Mouse (Mus musculus) hindbrain, embryonic 11.5 days (tissue): ENCODE data around the gene Mrpl30. TPM values are rescaled to one million over a fixed set of nuclear protein-coding genes. Genes with fewer than 3 reads are reported as not detected.

ENCODE experiments used
- ATAC-seq: fragments of 200-750 bp; cut with Nextera tagmentation; 2 replicates; pipeline ENCODE4 v1.8.0; 2017; ENCODE audit warnings: mild to moderate bottlenecking, moderate TSS enrichment, moderate library complexity; ENCODE audit not compliant: low FRiP score
- DNase-seq: peaks from one replicate; pipeline ENCODE4 v3.0.0-alpha.2; 2015; ENCODE audit warnings: low spot score
- H3K27ac ChIP-seq: fragments of 300-500 bp; sonication (generic); 2 replicates; pipeline ENCODE4 v1.5.1; 2014; ENCODE audit warnings: mild to moderate bottlenecking, low read depth, low read length
- H3K27me3 ChIP-seq: fragments of 300-500 bp; sonication (generic); 2 replicates; pipeline ENCODE4 v1.6.1; 2014; ENCODE audit warnings: mild to moderate bottlenecking, low read length, moderate library complexity, mixed read lengths; ENCODE audit not compliant: control insufficient read depth, insufficient read depth
- H3K36me3 ChIP-seq: fragments of 300-500 bp; sonication (generic); 2 replicates; pipeline ENCODE4 v1.6.1; 2014; ENCODE audit warnings: mild to moderate bottlenecking, low read length, moderate library complexity, mixed read lengths; ENCODE audit not compliant: control insufficient read depth, insufficient read depth
- H3K4me1 ChIP-seq: fragments of 300-500 bp; sonication (generic); replicated peaks from 2 replicates; pipeline ENCODE4 v1.6.1; 2014; ENCODE audit warnings: low read length, mixed read lengths; ENCODE audit not compliant: control insufficient read depth, insufficient read depth
- H3K4me2 ChIP-seq: fragments of 300-500 bp; sonication (generic); replicated peaks from 2 replicates; pipeline ENCODE4 v1.6.1; 2014; ENCODE audit warnings: mild to moderate bottlenecking, low read depth, low read length
- H3K4me3 ChIP-seq: fragments of 300-500 bp; sonication (generic); 2 replicates; pipeline ENCODE4 v1.5.1; 2014; ENCODE audit warnings: low read depth, low read length
- H3K9ac ChIP-seq: fragments of 300-500 bp; sonication (generic); 2 replicates; pipeline ENCODE4 v1.6.1; 2014; ENCODE audit warnings: low read depth, low read length
- H3K9me3 ChIP-seq: fragments of 300-500 bp; sonication (generic); 2 replicates; pipeline ENCODE4 v1.6.1; 2016; ENCODE audit warnings: low read length; ENCODE audit not compliant: control insufficient read depth
- WGBS: fragments of 180-500 bp; shearing (Covaris S2); extraction: QIAGEN DNeasy Blood & Tissue Kit; methylation state at CpG from one replicate; pipeline ENCODE4 v1.1.7; 2014; 5-methylcytosine and 5-hydroxymethylcytosine counted together
- polyA plus RNA-seq: library from polyadenylated mRNA; unstranded; fragments of >200 nt; fragmentation: Nextera tagmentation; extraction: Ambion mirVana; gene quantifications from 2 replicates; pipeline ENCODE4 v1.2.1, GENCODE M21; 2014

Mrpl30 gene
- 243 and 247 TPM in 2 replicates for polyA plus RNA-seq

DNA sequence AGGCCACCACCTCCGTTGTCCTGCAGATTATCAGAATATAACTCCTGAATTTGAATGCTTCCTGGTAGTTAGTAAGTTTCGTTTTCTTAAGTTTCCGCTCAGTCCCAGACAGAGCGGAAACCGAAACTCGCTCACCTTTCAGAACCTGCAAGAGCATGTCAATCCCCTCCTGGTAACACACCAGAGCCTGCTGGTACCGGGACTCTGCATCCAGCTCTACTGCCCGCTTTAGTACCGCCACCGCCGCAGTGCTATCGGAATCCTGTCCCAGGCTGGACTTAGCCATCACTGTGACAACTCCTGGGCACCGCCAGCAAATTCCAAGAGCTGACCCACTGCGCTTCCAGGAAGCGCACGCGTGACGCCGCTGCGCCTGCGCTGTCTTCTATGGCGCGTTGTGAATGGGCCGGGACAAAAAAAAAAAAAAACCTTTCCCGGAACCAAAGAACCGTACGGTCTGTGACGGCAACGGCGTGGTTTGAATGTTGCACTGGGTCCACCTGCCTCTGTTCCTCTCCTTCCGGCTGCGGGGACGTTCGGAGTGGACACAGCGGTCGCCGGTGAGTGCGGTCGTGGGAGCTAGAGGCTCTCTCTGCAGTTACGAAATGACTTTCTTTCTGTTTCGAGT lies at the start of gene Mrpl30, which contains the start of gene Mitd1:
Mrpl30 (plus strand) TSS at position 453 of the 628 bp plus-strand sequence.
Mitd1 (minus strand) TSS at position 387 of the 628 bp plus-strand sequence.
- H3K27ac ChIP-seq: no peak within 1 kb of the TSS
- under 1% methylated on average over 41 of the region's 41 CpGs for WGBS
- peak within 1 kb of the TSS; percentile 68 for H3K4me2 ChIP-seq
- DNase-seq: peak; percentile 94
- peak; percentile 88 for ATAC-seq
- H3K4me3 ChIP-seq: peak within 1 kb of the TSS; percentile 60
- H3K27me3 ChIP-seq: no peaks in the 10 kb centered on the region
- peak within 1 kb of the TSS; percentile 73 for H3K9ac ChIP-seq
- H3K36me3 ChIP-seq: no peaks in the 10 kb centered on the region
- H3K4me1 ChIP-seq: no peaks in the 10 kb centered on the region
- H3K9me3 ChIP-seq: no peaks in the 10 kb centered on the region

DNA sequence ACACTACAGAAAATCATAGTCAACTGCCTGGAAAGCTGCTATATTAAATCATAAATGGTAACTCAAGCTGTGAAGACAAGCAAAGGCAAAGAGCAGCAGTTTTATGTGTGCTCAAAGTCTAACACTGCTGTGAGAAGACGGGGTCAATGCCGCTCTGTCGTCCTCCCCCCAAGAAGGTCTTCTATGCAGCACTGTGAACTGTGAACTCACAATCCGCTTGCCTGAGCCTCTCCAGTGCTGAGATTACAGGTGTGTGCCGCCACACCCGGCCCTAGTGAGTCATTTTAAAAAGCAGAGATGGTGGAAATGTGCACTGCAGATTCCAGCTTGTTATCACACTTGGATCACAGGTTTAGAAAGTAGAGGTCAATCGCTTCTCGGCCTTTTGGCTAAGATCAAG lies 43.4 kb upstream of the Mrpl30 start:
- Histone ChIP-seq H3K36me3 (no peaks in the 10 kb centered on the region), H3K27me3 (no peaks in the 10 kb centered on the region)
- ATAC-seq: no peak

DNA sequence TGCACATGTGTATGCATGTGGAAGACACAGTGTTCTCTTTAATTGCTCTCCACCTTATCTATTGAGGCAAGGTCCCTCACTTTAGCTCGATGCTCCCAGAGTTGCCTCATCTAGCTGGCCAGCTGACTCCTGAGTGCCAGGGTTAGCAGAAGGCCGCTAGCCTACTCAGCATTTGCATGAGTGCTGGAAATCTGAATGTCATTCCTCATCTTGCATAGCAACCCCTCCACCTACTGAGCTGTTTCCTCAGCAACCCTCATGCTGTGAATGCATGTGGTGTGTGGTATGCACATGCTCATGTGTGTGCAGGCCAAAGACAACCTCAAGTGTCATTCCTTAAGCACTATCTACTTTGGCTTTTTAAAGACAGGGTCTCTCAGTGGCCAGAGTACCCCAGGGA lies 39.6 kb upstream of the Mrpl30 start:
- DNase-seq (peak; percentile 2), ATAC-seq (no peak)
- Histone ChIP-seq H3K4me1 (no peaks in the 10 kb centered on the region), H3K9ac (no peak overlapping the region), H3K27ac (no peak overlapping the region), H3K9me3 (no peaks in the 10 kb centered on the region), H3K36me3 (no peaks in the 10 kb centered on the region), H3K4me3 (no peak overlapping the region), H3K27me3 (no peaks in the 10 kb centered on the region), H3K4me2 (no peak overlapping the region)
- 55% methylated on average over 2 of the region's 2 CpGs for WGBS

More for the DNA sequence above, 43.4 kb upstream of the Mrpl30 start:
- WGBS: 83% methylated on average over 8 of the region's 8 CpGs
- Histone ChIP-seq H3K27ac (no peak overlapping the region), H3K9ac (no peak overlapping the region), H3K4me3 (no peak overlapping the region), H3K4me1 (no peaks in the 10 kb centered on the region), H3K4me2 (no peak overlapping the region), H3K9me3 (no peaks in the 10 kb centered on the region)
- no peak for DNase-seq

DNA sequence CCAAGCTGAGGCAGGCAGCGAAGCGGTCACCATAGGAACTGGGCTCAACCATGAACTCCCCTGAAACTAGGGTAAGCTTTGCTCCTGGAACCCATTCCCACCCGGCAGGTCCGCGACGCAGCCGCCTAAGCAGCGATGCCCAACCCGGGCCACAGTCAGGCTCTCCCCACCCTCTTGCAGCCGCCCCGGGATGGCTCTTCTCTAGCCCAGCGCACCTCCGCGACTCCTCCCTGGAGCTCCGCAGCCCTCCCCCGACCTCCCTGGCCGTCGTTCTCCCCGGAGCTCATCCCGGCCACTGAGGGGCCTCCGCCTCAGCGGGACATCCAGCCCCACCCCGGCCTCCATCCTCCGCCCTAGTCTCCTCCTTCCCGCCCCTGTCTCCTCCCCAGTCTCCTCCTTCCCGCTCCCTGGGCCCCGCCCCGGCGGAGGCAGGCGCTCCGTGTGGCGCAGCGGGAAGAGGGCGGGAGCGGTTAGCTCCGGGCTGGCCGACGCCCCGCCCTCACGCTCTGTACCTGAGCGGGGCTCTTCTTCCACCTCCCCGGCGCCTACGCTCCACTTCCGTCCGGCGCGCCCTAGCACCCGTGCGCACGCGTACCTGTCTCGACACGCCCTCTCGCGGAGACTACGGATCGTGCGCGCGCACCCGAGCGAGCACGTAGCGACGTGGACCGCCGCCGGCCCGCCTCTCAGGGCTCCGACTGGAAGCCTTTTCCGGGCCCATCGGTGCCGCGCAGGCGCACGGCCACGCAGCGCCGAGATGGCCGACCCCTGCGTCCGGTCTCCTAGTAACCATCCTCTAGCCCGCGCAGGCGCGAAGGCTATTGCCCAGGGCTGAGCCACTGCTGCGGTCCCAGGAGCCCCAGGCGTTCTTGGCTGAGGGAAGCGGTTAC lies 25.5 kb upstream of the Mrpl30 start:
- peak; percentile 98 for ATAC-seq
- Histone ChIP-seq H3K4me3 (peak overlapping the region; percentile 45), H3K27ac (peak overlapping the region; percentile 78), H3K36me3 (no peaks in the 10 kb centered on the region), H3K27me3 (no peaks in the 10 kb centered on the region), H3K9me3 (no peaks in the 10 kb centered on the region), H3K4me2 (peak overlapping the region; percentile 65), H3K4me1 (no peaks in the 10 kb centered on the region), H3K9ac (peak overlapping the region; percentile 66)
- under 1% methylated on average over 79 of the region's 90 CpGs for WGBS
- DNase-seq: peak; percentile 100

DNA sequence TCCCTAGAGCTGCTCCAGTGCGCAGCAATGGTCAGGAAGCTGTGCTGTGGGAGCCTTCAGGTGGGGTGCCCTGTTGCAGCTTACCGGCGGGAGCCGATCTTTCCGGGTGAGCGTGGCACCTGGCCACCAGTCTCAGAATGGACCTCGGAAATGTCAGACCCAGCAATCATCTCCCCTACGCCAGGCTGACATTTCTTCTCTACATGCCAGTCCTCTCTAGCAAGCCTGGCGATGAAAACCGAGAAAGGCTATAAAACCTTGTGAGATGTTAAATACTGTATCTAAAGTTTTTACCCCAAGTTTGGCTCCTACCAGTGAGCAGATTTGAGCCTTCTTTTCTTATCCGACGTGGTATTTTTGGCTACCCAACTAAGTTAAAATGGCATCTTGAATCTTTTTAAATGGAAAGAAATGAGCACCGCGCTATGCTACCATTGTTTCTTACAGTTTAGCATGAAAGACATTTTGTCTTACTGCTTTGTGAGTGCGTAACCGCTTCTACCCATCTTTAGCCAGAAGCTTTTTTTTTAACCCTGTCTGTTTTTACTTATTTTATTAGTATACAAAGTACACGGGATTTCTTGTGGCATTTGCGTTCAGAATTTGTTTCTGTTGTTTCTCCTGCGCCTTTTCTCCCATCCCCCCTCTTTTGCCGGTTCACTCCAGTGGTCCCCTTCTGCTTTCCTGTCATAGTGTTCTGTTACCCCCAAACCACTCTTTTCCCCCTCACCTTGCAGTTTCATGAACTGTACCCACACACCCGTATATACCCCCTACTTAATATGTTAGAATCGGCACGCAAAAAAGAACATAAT lies 24.7 kb upstream of the Mrpl30 start:
- H3K9ac ChIP-seq: peak overlapping the region; percentile 66
- no peak for ATAC-seq
- peak overlapping the region; percentile 78 for H3K27ac ChIP-seq
- no peaks in the 10 kb centered on the region for H3K27me3 ChIP-seq
- no peaks in the 10 kb centered on the region for H3K9me3 ChIP-seq
- H3K4me1 ChIP-seq: no peaks in the 10 kb centered on the region
- peak overlapping the region; percentile 45 for H3K4me3 ChIP-seq
- no peak for DNase-seq
- 13% methylated on average over 23 of the region's 23 CpGs for WGBS
- H3K36me3 ChIP-seq: no peaks in the 10 kb centered on the region
- peak overlapping the region; percentile 65 for H3K4me2 ChIP-seq

DNA sequence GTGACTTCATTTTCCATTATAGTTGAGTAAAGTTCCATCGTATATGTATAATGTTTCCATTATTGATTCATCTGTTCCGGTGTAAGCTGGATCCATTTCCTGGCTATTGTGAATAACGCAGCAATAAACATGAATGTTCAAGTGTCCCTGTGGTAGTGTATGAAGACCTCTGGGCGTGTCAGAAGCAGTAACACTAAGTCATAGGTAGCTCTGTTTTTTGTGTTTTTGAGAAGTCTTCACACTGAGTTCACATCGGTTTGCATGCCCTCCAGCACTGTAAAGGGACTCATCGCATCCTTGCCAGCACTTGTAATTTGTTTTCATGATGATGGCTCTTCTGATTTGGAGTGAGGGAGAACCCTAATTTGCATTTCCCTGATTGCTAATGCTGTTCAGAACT lies 24.0 kb upstream of the Mrpl30 start, which contains the start of gene Tsga10:
Tsga10 (minus strand) TSS at position 144 of the 400 bp plus-strand sequence.
- Histone ChIP-seq H3K4me2 (peak within 1 kb of the TSS; percentile 65), H3K4me1 (no peaks in the 10 kb centered on the region), H3K36me3 (no peaks in the 10 kb centered on the region), H3K9me3 (no peaks in the 10 kb centered on the region), H3K27me3 (no peaks in the 10 kb centered on the region), H3K27ac (peak within 1 kb of the TSS; percentile 78), H3K4me3 (peak within 1 kb of the TSS; percentile 45), H3K9ac (peak within 1 kb of the TSS; percentile 66)
- DNase-seq (no peak), ATAC-seq (no peak)
- 84% methylated on average over 6 of the region's 6 CpGs for WGBS

DNA sequence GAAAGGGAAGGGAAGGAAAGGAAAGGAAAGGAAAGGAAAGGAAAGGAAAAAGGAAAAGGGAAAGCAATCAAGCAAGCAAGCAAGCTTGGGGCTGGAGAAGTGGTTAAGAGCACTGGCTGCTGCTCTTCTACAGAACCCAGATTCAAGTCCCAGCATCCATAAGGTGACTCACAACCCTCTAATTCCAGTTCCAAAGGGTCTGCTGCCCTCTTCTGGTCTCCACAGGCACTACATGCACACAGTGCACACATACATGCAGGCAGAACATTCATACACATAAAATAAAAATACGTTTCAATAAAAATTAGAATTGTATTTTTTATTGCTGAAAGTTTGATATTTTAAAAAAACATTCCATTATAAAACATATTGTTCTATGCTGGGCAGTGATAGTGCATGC lies 23.2 kb upstream of the Mrpl30 start:
- no peak overlapping the region for H3K4me2 ChIP-seq
- WGBS: 74% methylated on average over 1 of the region's 1 CpGs
- H3K9me3 ChIP-seq: no peaks in the 10 kb centered on the region
- H3K36me3 ChIP-seq: no peaks in the 10 kb centered on the region
- no peak overlapping the region for H3K9ac ChIP-seq
- DNase-seq: peak; percentile 63
- no peak for ATAC-seq
- H3K27me3 ChIP-seq: no peaks in the 10 kb centered on the region
- H3K4me3 ChIP-seq: no peak overlapping the region
- H3K4me1 ChIP-seq: no peaks in the 10 kb centered on the region
- no peak overlapping the region for H3K27ac ChIP-seq

DNA sequence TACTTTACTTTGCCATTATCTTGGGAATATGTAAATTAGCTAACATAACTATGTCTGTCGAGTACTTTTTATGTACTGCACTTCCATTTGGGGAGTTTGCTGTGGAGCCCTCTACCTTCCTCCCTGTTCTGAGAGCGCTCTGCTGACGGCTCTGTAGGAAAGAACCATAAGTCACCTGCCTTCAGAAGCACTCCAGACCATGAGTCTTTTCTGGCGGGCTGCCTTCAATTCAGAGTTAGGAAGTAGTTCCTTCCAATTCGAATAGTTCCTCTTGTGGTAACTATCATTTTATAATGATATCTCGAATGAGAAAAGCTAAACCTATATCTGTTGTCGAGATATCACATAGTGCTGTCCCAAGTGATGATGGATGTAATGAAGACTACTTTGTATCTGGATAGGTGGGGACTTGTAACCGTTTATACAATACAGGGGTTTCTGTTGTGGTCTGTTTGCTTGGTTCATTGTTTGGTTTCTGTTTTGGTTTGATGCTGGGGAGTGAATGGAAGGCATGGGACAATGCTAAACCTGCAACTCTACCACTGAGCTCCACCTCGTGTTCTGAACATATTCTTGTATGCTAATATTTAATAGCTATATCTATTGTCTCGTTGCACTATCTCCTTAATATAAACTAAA lies 22.5 kb upstream of the Mrpl30 start:
- no peak overlapping the region for H3K4me2 ChIP-seq
- ATAC-seq: no peak
- H3K4me1 ChIP-seq: 0 out of 2 replicates have a peak, but pooled peaks cover 2% of the 10 kb centered on the region
- no peak overlapping the region for H3K27ac ChIP-seq
- no peaks in the 10 kb centered on the region for H3K36me3 ChIP-seq
- no peak for DNase-seq
- no peaks in the 10 kb centered on the region for H3K27me3 ChIP-seq
- no peaks in the 10 kb centered on the region for H3K9me3 ChIP-seq
- WGBS: 66% methylated on average over 10 of the region's 10 CpGs
- no peak overlapping the region for H3K9ac ChIP-seq
- H3K4me3 ChIP-seq: no peak overlapping the region
